Mouse (Mus musculus) kidney, adult 2 months (tissue): ENCODE data around the gene Mllt6. TPM values are rescaled to one million over a fixed set of nuclear protein-coding genes. Genes with fewer than 3 reads are reported as not detected.

Source experiments
- DNase-seq: peaks from one replicate; pipeline ENCODE4 v3.0.0; 2021
- H3K27ac ChIP-seq: fragments of 200-500 bp; 2 replicates; pipeline ENCODE4 v1.5.1; 2012; ENCODE audit warnings: low read depth, low read length, control low read depth, inconsistent platforms; ENCODE audit not compliant: insufficient read depth
- H3K27me3 ChIP-seq: fragments of 200-500 bp; replicated peaks from 2 replicates; pipeline ENCODE4 v1.6.1; 2012; ENCODE audit warnings: mild to moderate bottlenecking, moderate library complexity, low read length, inconsistent platforms; ENCODE audit not compliant: control insufficient read depth, insufficient read depth
- H3K36me3 ChIP-seq: fragments of 200-500 bp; 2 replicates; pipeline ENCODE4 v1.6.1; 2012; ENCODE audit warnings: mild to moderate bottlenecking, moderate library complexity, low read length, inconsistent platforms; ENCODE audit not compliant: control insufficient read depth, insufficient read depth
- H3K4me1 ChIP-seq: fragments of 200-500 bp; 2 replicates; pipeline ENCODE4 v1.6.1; 2011; ENCODE audit warnings: low read length; ENCODE audit not compliant: control insufficient read depth, insufficient read depth
- H3K4me3 ChIP-seq: fragments of 200-500 bp; 2 replicates; pipeline ENCODE4 v1.5.1; 2011; ENCODE audit warnings: mild to moderate bottlenecking, low read depth, low read length, control low read depth; ENCODE audit not compliant: insufficient read depth
- CTCF ChIP-seq: fragments of 200-500 bp; conservative IDR thresholded peaks from 2 replicates; pipeline ENCODE4 v1.5.1; 2011; ENCODE audit warnings: low read depth, mild to moderate bottlenecking, control low read depth, low read length, moderate library complexity, mixed read lengths; ENCODE audit not compliant: insufficient read depth, insufficient read length
- POLR2A ChIP-seq: fragments of 200-500 bp; IDR thresholded peaks from one replicate; pipeline ENCODE4 v1.6.1; 2011; ENCODE audit warnings: low read depth, low read length, control low read depth
- WGBS: fragments of 180-500 bp; shearing (Covaris S2); methylation state at CpG from one replicate; pipeline ENCODE4 v1.1.7; 2018; 5-methylcytosine and 5-hydroxymethylcytosine counted together
- polyA plus RNA-seq: library from polyadenylated mRNA; depleted of rRNA; stranded (reverse); fragments of >200 nt; gene quantifications from 2 replicates; pipeline ENCODE4 v1.2.3, GENCODE M21; 2012

Mllt6 gene
- polyA plus RNA-seq, 1 experiment, result 36.6 TPM

- H3K4me1 ChIP-seq, result no peaks in the 10 kb centered on the region
- H3K27ac ChIP-seq, result no peak overlapping the region
- DNase-seq, result no peak
- H3K4me3 ChIP-seq, result no peak overlapping the region
- no peaks in the 10 kb centered on the region for H3K27me3 ChIP-seq
- peaks cover 10% of the 10 kb centered on the region for H3K36me3 ChIP-seq
- 75% methylated on average over 8 of the region's 8 CpGs for WGBS
- no peak for TF ChIP-seq POLR2A
- no peak for TF ChIP-seq CTCF
These were observed 14.6 kb downstream of the Mllt6 start for GRCm38 (mm10) chr11:97677842-97678241.

- Histone ChIP-seq H3K27me3 (no peaks in the 10 kb centered on the region), H3K27ac (no peak overlapping the region), H3K4me3 (no peak overlapping the region), H3K4me1 (no peaks in the 10 kb centered on the region), H3K36me3 (peaks cover 10% of the 10 kb centered on the region)
- no peak for DNase-seq
- TF ChIP-seq CTCF, result no peak
- TF ChIP-seq POLR2A, result no peak
- 94% methylated on average over 15 of the region's 15 CpGs for WGBS
These were observed 15.1 kb downstream of the Mllt6 start for GRCm38 (mm10) chr11:97678301-97678700.

DNA sequence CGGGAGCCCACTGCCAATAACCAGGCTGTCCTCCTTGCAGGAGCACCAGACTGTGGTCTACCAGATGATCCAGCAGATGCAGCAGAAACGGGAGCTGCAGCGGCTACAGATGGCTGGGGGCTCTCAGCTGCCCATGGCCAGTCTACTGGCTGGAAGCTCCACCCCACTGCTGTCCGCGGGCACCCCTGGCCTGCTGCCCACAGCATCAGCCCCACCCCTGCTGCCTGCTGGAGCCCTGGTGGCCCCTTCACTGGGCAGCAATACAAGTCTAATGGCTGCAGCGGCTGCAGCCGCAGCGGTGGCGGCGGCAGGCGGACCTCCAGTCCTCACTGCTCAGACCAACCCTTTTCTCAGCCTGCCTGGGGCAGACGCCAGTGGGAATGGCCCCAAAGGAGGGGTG lies 17.2 kb downstream of the Mllt6 start:
- no peak overlapping the region for H3K4me3 ChIP-seq
- H3K27me3 ChIP-seq, result no peaks in the 10 kb centered on the region
- H3K36me3 ChIP-seq, result peaks cover 7% of the 10 kb centered on the region; the same call in 1 of the 2 replicates
- no peak for DNase-seq
- peaks cover 7% of the 10 kb centered on the region; the same call in 1 of the 2 replicates for H3K4me1 ChIP-seq
- WGBS, result 66% methylated on average over 12 of the region's 12 CpGs
- no peak overlapping the region for H3K27ac ChIP-seq
- TF ChIP-seq CTCF, result no peak
- TF ChIP-seq POLR2A, result no peak

- Histone ChIP-seq H3K4me1 (peaks cover 17% of the 10 kb centered on the region), H3K27me3 (no peaks in the 10 kb centered on the region), H3K27ac (no peak overlapping the region), H3K4me3 (no peak overlapping the region), H3K36me3 (peaks cover 3% of the 10 kb centered on the region; the same call in 1 of the 2 replicates)
- TF ChIP-seq POLR2A, result no peak
- no peak for DNase-seq
- WGBS, result 72% methylated on average over 6 of the region's 6 CpGs
These were observed 19.4 kb downstream of the Mllt6 start for GRCm38 (mm10) chr11:97682504-97683055.

GRCm38 (mm10) chr11:97684063-97684680 lies 21.0 kb downstream of the Mllt6 start:
- Histone ChIP-seq H3K36me3 (no peaks in the 10 kb centered on the region), H3K4me3 (no peak overlapping the region), H3K27ac (no peak overlapping the region), H3K27me3 (no peaks in the 10 kb centered on the region), H3K4me1 (peaks cover 17% of the 10 kb centered on the region)
- 78% methylated on average over 6 of the region's 6 CpGs for WGBS
- TF ChIP-seq CTCF (no peak), POLR2A (no peak)
- no peak for DNase-seq

GRCm38 (mm10) chr11:97684766-97685165 lies 21.6 kb downstream of the Mllt6 start:
- Histone ChIP-seq H3K36me3 (no peaks in the 10 kb centered on the region), H3K27me3 (no peaks in the 10 kb centered on the region), H3K4me3 (no peak overlapping the region), H3K4me1 (peaks cover 17% of the 10 kb centered on the region), H3K27ac (peak overlapping the region; percentile 58; the same call in 1 of the 2 replicates)
- no peak for TF ChIP-seq CTCF
- TF ChIP-seq POLR2A, result no peak
- 39% methylated on average over 7 of the region's 7 CpGs for WGBS
- peak; percentile 25 for DNase-seq

DNA sequence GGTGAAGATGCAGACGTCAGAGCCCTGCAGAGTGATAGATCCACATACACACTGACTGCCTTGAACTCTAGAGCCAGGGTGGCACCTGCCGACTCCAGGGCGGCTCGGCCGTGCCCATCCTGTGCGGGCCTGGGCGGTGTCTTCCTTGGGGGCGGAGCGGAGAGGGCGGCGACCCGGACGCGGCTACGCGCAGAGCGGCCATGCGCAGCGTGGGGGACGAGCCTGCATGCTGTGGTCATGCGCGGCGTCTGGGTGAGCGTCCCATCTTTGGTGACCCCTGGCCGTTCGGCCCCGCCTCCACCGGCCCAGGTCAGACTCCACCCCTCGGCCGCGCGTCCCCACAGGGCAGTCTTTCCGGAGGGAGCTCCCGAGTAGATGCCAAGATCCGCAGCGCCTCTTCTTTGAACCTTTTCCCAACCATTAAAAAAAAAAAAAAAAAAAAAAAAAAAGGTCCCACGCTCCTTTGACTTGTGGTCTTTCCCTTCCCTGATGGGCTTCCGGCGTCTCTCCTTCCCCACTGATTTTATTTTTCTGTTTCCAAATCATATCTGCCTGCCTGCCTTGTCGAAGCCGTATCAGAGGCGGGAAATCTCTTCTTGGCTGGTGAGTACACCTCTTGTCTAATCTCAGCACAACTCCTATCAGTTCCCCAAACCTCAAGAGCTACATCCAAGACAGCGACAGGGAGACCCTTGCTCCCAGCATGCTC lies 22.6 kb downstream of the Mllt6 start, which contains the start of gene Cisd3:
Gene Cisd3, plus strand, starts transcription at position 214 of the 709 bp plus-strand sequence.
- Histone ChIP-seq H3K36me3 (no peaks in the 10 kb centered on the region), H3K27me3 (no peaks in the 10 kb centered on the region), H3K4me3 (peak within 1 kb of the TSS; percentile 51), H3K4me1 (peaks cover 17% of the 10 kb centered on the region), H3K27ac (peak within 1 kb of the TSS; percentile 58)
- under 1% methylated on average over 43 of the region's 43 CpGs for WGBS
- no peak for TF ChIP-seq CTCF
- peak; percentile 15 for TF ChIP-seq POLR2A
- peak; percentile 99 for DNase-seq
